Mouse (Mus musculus) kidney, postnatal 36 days (tissue): ENCODE results near the gene Pmpca.
"Not testable (repeated sequence)": the region's sequence is repeated elsewhere in the genome, so short reads cannot be mapped to it uniquely, and the experiment has no call there.

Experiments used
- DNase-seq, 2 experiments: peaks; one replicate each; pipeline ENCODE4 v3.0.0; 2021 to 2022; ENCODE audit warnings: mixed read lengths in 2 of 2

The Pmpca gene

DNA sequence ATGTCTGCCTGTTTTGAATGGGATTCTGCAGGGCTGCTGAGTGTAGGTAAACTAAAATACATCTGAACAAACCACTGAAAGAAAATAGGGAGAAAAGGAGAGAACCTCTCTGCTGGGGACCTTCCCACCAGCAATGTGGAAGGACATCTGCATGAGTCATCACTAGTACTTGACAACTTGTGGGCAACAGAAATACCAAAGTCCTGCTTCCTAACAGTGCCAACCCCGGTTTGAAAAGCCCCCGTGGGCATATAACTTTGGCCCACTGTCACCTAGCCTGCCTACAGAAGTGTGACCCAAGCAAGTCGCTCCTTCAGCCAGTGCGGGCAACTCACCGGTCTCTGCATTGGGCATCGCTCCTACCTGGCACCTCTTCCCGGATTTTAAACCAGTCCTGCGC lies 16.7 kb upstream of the Pmpca start:
- no peak for DNase-seq

DNA sequence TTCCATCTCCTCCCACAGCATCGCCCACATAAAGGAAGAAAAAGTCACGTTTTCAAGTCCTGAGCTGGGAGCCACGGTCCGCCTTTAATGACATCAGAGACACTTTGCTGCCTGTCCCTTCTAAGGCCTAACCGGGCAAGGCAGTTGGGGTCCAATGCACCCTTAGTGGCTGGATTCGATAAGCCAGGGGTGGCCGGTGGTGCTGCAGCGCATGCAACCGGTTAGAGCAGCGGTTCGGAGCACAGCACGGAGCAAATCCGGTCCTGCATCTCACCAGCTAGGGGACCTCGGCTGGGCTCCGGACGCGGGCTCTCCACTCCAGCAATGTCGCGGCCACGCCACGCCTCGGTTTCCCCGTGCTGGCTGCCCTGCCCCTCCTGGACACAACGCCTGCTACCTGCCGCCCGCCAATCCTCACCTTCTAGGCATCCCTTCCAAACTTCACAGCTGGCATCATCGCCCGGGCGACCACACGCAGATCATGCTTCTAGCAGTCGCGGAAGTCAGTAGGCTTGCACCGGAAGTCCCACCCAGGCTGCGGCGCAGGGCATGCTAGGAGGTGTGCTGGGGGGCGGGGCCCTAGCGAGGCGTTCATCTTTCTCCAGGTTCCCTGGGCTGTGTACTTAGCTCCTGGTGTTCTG lies 8.9 kb upstream of the Pmpca start, which contains the start of gene Snapc4:
Gene Snapc4 (minus strand): TSS at position 523 of the 641 bp plus-strand sequence.
- DNase-seq = peak; percentile 91 to 95

DNA sequence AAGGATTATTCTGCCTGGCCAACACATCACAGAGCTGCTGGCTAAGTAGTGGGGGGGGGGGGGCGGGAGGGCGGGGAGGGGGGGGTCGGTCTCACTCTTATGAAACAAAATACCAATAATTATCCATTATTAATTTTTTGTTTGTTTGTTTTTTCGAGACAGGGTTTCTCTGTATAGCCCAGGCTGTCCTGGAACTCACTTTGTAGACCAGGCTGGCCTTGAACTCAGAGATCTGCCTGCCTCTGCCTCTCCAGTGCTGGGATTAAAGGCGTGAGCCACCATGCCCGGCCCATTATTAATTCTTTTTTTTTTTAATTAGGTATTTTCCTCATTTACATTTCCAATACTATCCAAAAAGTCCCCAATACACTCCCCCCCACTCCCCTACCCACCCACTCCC lies 8.3 kb upstream of the Pmpca start:
- not testable (repeated sequence) for DNase-seq

DNA sequence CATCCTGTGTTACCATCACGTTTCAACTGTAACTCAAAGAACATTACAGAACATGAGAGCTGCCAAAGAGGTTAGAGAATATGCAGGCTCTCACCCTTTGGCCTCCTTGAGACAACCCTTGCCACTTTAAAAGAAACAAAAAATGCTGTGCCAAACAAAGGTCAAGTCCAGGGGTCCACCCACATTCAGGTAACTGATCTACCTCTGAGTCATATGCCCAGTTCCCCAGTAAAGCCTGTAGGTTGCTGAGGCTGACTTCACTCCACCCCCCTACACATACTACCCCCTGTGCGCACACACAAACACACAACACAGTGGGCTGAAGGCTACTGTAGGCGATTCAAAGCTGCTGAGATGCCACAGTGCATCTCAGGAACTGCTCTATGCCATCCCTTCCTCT lies 1.4 kb upstream of the Pmpca start:
- DNase-seq = peak; percentile 57 to 72

DNA sequence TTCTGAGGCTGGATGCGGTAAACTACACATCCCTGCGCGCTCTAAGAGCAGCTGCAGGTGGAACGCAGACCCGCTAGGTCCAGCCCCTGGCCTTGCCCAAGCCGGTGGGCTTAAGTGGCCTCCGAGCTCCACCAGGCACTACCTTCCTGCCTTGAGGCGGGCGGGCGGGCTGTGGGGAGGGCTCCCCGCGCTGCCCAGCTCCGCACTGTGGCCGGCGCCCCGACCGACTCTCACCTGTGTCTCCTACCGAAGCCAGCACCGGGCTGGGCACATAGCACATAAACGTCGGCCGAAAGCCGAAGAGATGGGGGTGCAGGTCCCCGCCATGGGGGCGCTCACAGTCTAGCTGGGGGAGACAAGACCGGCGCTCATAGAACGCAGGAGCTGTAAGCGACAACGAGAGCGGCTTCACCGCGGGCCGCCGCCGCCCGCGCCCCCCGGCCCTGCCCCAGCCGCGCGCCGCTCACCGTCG lies 421 bp upstream of the Pmpca start:
- peak in 1 of 2 experiments; percentile 50 for DNase-seq

DNA sequence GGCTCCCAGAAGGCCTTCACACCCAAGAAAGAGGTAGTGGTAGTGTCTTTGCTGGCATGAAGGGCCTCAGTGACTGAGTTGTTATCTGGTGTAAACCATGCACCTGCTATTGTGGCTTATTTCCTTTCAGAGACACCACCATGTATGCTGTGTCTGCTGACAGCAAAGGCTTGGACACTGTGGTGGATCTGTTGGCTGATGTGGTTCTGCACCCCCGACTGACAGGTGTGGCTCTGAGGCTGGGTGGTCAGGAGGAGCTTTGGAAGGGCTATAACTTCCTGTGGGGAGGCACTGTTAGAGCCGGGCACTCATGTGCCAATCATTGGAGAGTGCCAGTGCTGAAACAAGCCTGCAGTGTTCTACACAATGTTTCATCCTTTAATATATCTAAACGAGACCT lies 1.8 kb downstream of the Pmpca start:
- DNase-seq = no peak

DNA sequence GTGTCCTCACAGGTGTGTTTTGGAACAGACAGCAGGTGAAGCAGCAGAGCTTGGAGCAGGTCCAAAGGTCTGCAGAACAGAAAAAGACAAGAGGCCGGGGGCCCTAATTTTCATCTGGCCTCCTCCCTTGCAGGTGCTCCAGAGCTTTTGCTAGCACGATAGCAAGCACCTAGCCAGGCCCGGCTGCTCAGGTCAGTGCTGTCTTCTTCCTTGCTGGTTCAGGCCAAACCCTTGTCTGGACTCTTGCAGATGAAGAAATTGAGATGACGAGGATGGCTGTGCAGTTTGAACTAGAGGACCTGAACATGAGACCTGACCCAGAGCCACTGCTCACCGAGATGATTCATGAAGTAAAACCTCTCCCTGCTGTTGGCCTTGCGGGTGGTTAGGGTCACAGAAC lies 2.5 kb downstream of the Pmpca start:
- no peak for DNase-seq

DNA sequence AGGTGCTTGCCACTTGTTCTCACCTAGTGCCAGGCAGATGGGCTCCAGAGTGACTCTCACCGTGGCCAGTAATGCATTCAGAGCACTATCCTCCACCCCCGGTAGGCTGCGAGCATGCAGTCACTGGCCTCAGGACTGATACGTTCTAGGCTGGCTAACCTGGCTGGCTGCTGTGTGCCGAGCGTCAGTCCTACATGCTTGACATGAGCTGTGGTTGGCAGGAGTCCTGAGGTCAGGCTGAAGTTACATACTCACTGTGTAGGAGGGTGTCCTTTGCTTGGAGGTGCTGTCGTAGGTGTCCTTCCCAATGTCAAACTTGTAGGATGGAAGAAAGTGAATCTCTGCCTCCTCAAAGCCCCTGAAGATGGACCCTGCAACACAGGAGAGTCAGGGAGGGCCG lies 9.8 kb downstream of the Pmpca start:
- peak; percentile 39 to 57 for DNase-seq

DNA sequence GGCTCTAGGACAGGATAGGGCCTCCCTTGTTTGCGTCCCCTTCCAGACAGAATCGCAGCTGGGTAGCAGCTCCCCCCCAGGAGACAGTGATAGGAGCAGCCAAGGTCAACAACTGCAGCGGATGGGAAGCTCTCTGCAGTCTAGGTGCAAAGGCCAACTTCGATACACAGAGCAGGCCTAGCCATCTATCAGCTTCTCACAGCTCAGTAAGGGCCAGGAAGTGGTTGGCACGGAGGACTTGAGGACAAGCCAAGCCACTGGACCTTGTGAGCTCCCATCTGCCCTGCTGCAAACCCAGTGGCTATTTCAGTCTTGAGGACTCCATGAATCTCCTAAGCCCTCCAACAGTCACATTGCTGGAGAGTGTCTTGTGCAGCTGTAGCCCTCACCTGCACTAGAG lies 10.5 kb downstream of the Pmpca start:
- peak; percentile 72 to 84 for DNase-seq

DNA sequence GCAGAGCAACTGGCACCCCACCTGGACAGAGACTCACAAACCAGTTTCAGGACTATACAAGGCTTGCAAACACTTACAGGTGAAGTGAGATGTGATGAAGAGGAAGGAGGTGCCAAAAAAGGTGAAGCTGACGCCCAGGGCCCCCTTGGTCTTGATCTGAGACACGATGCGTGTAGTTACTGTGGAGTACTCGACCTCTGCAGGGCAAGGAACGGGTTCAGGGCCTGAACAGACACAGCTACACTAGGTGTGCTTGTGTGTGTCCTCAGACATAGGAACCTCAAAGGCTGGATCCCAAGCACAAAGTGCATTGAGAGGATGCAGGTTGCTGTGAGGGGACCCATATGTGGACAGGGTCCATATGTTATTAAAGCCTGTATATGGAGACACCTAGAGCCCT lies 11.2 kb downstream of the Pmpca start:
- DNase-seq = no peak

DNA sequence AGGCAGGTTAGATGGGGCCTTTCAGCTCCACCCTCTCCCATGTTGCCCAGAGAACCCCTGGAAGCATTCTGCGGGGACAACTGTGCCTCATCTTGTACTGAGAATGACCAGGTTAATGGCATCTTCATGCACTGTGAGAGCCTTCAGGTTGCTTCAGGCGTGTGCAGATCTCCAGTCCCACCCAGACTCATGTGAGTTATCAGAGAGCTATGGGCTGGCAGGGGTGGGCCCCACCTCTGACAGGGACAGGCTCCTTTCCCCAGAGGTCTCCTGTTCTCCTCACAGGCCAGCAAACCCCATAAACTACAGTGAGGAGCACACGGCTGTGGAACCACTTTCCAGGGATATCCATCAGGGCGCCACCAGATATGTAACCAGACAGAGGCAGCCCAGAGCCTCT lies 11.9 kb downstream of the Pmpca start:
- no peak for DNase-seq

DNA sequence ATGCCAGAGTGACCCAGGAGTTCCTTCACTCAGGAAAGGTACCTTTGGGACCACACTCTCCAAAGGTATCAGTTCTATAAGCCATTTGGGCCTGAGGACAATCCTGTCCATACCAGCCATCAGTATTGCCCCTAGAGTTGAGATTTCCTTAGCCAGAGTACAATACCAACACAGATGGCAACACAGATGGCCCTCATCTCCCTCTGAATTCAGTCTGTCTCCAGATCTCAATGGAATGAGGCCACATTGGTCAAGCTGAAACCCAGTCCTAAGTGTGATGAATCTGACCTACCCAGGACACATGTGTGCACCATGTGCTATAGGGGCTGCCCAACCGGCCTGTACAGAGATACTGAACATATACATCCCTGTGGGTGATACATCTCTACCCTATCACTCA lies 13.1 kb downstream of the Pmpca start:
- DNase-seq = no peak

DNA sequence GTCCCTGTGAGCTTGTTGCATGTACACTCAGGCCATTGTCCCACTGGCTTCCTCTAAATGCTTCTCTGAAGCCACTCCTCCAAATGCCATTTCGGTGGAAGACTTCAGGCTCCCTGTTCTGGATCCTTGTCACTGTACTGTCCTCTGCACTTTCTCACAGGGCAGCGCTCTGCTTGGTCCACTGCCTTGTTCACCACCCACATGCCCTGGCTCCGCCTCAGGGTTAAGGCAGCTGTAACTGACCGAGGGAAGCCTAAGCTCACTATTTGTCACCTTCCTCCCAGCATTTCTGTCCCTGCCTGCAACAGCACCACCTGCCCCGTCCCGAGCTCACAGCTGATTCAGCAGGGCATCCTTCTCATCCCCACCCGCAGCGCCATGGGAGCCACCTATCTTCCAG lies 14.2 kb downstream of the Pmpca start:
- peak; percentile 72 to 73 for DNase-seq

DNA sequence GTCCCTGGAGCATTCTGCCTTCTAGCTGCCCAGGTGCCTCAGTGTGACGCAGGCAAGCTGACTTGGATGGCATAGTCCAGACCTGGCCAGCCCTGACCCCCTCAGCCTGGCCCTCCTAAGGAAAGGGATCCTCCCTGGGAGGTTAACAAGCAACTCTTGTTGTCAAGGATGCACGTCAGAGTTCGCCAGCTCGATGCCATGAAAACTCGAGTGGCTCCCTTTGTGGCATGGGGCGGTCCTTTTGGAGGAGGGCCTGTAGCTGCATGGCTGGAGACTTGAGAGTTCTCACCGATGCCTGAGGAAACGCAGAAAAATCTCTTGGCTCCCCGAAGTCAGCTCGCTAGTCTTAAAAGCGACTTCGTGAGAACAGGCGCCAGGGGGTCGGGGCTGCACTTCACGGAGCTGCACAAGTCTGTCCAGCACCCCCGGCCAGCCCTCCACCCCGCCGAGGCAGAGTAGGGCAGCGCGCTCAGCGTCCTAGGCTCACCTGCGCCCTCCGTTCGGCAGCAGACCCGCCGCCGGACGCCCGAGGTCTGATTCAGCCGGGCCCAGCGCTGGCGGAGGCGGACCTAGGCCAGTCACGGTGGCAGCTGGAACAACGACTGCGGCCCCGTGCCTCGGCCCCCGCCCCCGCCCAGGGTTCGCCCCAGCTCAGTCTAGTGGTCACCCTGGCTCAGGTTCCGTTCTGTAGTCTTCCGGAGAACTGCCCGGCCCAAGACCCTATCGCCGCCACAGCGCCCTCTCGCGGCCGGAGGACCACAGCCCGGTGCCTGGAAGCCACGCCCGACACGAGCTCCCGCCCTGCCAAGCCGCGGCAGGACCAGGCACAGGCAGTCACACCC lies 19.6 kb downstream of the Pmpca start, which contains the start of gene Inpp5e:
Gene Inpp5e (minus strand): TSS at position 689 of the 842 bp plus-strand sequence.
- DNase-seq = peak; percentile 98 to 99

DNA sequence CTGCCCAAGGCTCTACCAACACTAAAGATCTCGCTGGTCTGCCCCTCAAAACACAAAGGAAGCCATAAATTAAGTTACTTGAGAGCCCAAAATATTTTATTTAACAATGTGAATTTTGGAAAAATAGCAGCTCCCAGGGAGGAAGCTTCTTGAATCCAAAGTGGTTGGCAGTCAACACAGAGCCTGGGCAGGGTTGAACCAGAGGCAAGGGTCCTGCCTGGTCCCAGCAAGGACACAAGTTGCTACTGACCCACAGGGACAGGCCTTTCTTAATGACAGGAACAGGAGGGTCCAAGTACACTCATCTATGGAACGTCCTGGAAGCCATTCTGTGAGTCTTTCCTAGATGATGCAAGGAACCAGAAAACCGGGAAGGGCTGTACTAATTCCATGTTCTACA lies 20.2 kb downstream of the Pmpca start:
- no peak for DNase-seq

DNA sequence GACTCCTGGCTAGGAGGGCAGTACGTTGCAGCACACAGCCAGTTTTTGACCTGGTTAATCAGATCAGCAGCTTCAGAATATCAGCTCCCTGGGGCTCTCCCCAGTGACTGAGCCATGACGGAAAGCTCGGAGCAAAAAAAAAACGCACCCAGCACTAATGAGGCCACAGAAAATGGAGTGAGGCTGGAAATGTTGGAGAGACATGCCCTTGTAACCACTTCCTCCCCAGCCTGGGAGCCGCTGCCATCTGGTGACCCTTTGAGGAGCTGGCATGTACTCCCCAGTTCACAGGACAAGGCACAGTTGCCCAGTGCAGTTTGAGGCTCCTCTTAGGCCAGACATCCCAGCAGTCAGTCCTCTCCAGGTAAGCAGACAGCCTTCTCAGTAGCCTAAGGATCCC lies 21.0 kb downstream of the Pmpca start:
- no peak for DNase-seq

DNA sequence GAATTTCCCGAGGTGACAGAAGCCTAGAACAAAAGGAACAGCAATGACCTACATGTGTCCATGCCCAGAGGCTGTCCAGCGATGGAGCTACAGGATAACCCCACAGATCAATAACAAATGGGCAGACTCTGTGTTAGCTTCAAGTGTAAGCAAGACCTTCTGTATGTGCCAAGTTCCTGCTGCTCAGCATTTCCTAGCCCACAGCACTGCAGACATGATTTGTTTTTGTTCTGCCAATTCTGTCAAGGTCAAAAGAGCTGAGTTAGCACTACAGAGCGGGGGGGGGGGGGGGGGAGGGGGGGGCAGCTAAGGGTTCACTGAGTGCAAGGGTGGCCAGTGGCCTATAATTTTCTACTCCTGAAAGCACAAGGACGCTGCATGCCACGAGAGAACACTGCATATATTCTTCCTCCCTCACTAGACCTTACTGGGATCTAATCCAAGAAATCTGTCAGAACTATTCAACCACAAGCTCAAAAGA lies 21.8 kb downstream of the Pmpca start:
- peak; percentile 44 to 71 for DNase-seq

DNA sequence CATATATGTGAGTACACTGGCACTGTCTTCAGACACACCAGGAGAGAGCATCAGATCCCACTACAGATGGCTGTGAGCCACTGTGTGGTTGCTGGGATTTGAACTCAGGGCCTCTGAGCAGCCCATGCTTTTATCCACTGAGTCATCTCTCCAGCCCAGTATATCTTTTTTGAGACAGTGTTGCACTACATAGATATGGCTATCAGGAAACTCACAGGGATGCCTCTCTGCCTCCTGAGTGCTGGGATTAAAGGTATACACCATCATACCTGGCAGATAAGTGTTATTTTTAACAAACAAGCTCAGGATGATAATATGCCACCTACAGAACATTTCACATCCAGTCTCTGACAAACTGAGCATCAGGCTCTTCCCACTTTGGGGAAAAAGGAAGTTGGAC lies 27.9 kb downstream of the Pmpca start:
- DNase-seq = no peak

DNA sequence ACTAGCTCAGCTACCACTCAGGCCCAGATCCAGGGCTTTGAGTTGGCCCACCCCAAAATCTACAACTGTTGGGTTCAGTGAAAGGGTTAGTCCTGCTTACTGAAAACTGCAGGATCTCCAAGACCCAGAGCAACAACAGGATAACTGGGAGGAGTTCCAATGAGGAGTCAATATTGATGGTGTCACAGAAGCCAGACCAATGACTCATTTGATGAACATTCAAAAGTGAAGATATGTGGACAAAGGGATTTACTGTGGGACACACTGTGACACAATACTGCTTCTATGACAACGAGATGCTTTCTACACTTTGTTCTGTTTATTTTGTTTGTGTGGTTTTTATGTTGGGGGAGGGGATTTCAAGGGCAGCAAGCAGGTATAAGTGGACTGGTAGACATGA lies 29.0 kb downstream of the Pmpca start:
- no peak for DNase-seq

DNA sequence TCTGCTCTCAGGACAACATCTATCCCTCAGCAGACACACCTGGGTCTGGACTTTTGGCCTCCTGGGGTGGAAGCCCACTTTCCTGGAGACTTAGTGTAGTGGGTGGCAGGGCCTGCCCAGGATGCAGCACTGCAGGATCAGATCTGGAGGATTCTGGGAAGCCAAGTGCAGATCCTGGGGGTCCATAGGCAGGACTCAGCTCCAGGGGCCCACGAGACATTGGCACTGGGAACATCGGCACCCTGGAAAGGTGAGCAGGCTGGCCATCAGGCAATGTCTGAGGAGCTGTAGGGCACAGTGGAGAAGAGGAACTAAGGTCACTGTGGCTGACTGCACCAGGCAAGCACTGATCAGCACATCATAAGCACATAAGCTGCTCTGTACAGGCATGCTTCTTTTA lies 32.8 kb downstream of the Pmpca start:
- no peak for DNase-seq

DNA sequence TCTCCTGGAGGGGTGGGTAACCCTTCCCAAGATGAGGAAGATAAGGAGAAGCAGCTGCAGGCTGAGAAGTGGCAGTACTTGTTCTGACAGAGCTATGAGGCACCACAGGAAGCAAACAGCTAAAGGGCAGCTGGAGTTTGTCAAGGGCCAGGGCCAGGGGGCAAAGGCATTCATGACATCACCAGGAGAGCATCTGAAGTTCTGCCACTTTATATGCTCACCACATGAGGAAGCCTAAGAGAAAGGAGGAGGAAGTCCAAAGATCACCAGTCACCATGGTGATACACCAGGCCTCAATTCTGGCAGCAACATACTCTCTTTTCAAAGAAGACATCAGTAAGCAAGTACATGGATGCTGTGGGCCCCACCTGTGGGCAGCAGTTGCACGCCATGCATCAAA lies 33.9 kb downstream of the Pmpca start:
- DNase-seq = peak; percentile 63 to 79

DNA sequence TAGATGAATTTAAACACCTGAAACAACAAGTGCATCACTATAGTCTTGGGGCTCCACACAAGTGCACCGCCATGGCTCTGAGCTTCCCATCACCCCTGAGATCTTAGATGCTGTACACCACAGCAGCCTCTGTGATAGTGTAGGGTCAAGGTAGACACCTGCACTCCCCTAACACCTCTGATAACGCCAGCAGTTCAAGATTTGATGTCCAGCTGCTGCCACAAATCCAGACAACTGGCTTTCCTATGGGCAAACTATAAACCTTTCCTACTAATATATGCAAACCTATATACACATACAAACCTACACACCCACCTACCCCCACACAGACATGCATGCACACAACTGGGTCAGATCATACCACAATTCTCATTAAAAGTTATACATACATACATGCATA lies 35.4 kb downstream of the Pmpca start:
- no peak for DNase-seq

DNA sequence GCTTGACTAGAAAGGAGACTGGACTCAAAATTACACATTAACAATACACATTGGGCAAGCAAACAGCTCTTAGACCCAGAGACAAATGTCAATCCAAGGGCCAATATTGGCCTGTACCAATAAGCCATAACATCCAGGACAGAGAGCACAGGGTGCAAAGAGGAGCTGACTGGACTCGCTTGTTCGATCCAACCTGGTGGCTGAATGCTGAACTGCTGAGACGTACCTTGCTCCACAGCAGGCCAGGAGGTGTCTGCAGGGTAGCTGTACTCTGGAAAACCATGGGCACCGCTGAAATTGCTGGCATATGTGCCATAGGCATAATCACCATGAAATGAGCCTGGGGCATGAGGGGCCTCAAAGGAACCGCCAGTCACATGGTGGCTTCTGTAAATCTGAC lies 40.7 kb downstream of the Pmpca start:
- no peak for DNase-seq
